Mouse (Mus musculus) urinary bladder, postnatal 36 days (tissue): ENCODE measurements around the gene Errfi1.

Experiments used
- DNase-seq, 2 experiments: peaks; one replicate each; pipeline ENCODE4 v3.0.0; 2022; ENCODE audit warnings: low spot score in 2 of 2, mixed read lengths in 1 of 2

Errfi1 gene

DNA sequence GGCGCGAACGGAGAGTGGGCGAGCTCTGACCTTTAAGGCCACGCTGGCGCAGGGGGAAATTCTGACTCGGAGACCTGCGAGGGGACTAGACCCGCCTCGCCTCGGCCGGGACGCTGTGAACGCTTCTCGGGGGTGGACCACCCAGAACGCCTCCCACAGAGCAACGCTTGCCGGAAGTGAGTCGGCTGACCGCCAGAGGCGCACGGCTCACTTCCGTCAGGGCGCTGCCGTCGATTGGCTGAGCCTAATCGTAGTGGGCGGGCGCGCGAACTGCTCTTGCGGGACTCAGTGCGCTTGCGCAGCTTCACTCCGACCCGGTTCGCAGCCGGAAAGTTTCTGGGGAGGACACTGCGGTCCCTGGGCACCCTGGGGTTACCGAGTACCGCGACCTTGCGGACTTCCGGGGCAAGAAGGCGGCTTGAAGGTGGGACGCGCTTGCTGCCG is 60.6 kb downstream of the Errfi1 start, which contains the start of the genes Park7 and Tnfrsf9:
TSS of gene Park7 (minus strand) at position 148 of the 444 bp plus-strand sequence.
TSS of gene Tnfrsf9 (plus strand) at position 273 of the 444 bp plus-strand sequence.
- peak; percentile 87 to 96 for DNase-seq

DNA sequence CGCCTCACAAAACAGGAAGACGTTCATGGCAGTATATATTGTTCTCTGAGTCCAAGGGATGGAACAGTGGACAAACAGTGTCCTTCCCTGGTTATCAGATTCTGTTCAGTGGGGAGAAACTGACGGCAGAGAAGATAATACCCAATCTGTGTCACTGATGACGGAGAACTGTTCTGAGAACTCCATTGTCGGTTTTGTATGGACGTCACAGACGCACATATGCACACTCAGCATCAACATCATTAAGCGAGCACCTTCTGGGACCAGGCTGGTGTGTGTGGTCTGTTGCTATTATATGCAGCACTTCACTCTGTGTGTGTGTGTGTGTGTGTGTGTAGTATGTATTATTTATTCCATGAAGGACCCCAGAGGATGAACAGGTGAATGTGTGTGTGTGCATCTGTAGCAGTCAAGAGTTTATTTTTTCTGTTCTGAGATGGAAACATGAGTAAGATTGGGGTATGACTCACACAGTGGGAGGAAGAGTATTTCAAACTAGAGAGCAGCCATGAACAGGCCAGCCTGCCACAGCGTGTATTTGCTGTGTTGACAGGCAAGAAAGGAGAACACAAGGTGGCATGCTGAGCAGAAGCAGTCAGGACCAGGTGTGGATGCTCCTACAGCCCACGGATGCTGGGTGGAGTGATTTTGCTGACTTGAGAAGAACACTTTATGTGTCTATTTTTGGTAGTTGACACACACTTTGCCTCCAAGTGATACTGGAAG is 61.6 kb downstream of the Errfi1 start:
- DNase-seq = no peak

DNA sequence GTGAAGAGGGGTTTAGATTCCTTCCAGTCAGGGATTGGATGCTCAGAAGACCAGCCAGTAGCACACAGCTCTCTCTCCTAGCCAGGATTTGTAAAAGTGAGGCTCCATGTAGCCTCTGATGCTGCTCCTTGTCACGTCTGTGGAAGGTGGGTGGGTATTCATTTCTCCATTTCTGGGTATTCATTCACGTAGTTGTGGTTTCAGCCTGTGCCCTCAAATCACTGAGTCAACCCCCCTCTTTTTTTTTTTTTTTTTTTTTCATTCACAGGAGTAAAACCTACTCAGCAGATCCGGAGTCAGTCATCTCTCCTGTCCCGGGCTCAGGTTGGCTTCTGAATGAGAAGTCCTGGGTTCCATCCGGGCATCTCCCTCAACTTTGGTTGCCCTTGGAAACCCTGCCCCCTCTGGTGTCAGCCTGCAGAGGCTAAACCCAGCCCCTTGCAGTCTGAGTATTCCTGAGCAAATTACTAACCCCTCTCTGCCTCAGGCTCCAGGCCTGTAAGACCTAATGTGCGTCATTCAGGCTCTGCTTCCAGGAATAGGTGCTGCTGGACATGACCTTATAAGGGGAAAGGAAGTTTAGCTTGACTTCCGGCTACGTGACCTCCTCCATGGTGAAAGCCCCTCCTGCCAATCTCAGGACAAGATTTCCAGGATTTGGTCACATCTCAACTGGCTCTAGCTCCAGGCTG is 63.8 kb downstream of the Errfi1 start:
- DNase-seq = no peak
